Mouse (Mus musculus) heart, adult 10 weeks (tissue): ENCODE results near the gene Nkain4. TPM values are rescaled to one million over a fixed set of nuclear protein-coding genes. Genes with fewer than 3 reads are reported as not detected.

Source experiments
- polyA plus RNA-seq: library from polyadenylated mRNA; stranded (reverse); fragments of 350-450 nt; fragmentation: Illumina TruSeq; extraction: RNeasy Lipid Tissue Mini Kit (QIAGEN cat#74804); gene quantifications from one replicate; pipeline ENCODE4 v1.2.3, GENCODE M21; 2014; ENCODE audit warnings: low read depth, low replicate concordance

Gene Nkain4
- 12.2 TPM for polyA plus RNA-seq

DNA sequence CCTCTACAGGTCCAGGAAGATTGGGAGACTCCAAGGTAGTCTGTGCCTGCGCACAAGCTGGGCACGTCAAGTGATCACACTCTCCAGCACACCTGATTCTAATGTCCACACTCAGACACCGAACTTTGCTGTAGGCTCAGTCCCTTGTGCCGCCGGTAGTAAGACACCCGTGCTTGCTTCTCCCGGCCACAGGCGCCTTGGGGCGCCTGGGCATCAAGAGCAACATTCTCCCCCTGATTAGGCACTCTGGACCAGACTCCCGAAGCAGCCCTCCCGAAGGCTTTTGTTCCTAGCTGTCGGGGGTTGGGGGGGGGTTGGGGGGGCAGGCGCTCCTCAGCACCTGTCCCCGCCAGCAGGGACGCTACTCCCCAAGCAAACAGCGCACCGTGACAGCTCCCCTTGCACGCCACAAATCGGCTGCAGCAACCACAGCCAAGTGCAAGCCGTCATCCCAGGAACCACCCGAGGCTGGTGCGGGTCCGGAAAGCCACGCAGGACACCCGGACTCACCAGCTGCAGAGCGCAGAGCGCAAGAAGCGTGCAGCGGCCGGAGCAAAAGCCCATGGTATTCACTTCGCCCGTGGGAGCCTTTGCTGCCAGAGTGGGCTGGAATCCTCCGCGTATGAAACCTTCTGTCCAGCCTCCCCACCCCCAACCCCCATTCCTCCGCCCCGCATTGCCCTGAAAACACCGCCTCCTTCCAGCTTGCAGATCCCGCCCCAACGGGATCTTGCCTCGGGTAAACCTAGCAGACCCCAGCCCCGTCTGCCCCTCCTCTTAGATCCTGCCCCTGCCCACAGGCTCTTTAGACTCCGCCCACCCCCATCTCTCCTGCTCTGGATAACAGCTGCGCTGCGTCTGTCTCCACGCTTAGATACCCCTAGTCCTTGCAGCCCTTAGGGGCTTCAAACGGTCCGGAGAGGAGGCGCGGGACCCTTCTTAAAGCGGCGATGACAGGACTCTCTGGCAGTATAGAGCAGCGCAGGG, at the start of gene Nkain4:
Gene Nkain4 (minus strand): TSS at position 639 of the 987 bp plus-strand sequence.

DNA sequence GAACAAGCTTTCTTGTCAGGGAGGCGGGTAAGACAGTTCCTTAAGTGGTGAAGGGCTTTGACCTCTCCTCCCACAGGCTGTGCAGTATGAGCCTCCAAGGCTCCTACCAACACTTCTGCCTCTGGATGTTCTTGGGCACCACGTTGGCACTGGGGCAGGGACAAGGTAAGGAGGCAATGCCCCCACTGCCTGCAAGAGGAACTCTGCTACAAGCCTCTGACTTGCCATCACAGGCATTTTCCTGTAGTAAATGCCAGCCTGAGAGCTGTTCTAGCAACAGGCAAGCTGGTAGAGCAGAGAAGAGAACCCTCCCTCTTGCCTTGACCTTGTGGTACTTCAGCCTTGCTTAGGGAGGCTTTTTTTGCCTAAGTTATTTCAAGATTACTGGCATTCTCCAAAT, 31.9 kb upstream of the Nkain4 start, which contains the start of gene Col20a1:
Gene Col20a1 (plus strand): TSS at position 87 of the 400 bp plus-strand sequence.

DNA sequence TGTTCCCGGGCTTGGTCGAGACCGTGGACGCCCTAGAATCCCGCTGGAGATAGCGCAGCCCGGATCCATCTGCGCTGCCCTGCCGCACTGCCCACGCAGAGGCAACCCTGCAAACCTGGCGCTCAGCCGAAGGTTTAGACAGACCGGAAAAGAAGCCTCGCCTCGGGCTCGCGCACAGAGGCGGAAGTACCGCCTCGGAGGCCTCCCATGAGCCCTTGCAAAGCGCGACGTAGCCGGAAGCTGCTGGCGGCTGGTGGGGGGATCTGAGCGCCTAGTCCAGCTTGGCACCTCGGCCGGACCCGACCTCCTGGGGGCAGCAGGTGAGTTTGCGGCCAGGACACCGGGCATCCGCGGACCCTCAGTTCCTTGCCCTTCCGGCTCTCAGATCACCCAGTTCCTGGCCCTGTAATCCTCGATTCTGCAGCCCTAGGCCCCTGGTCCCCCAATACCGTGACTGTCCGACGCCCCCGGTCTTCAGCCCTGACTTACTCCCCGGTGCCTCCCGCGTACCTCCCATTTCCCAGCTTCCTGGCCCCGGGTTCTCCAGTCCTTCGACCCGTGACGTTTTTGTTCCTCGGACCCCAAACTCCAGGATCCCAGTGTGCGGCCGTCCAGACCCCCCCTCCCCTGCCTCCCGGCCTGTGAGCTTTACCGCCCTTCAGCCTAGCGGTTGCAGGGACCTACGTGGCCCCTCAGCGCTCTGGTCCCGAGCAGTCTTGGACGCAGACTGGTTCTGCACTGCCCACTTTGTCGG, 12.7 kb upstream of the Nkain4 start, which contains the start of gene Arfgap1:
Gene Arfgap1 (plus strand): TSS at position 216 of the 754 bp plus-strand sequence.

DNA sequence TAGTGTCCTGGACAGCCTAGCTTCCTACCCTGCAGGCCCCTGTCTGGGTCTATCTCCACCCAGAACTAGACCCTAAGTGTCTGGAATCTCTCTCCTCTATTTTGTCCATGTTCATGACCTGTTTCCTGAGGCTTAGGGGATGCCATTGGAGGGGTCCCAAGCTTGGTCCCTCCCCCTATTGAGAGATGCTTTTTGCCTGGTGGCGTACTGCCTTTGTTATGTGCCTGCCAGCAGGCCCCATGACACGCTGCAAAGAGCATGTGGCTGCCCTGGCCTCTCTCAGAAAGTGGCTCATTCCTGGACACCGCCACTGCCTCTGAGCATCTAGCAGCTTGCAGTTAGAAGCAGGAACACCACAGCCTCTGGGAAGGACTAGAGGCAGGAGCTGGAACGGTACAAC, 25.8 kb downstream of the Nkain4 start, which contains the start of gene Birc7:
Gene Birc7 (plus strand): TSS at position 301 of the 400 bp plus-strand sequence.

DNA sequence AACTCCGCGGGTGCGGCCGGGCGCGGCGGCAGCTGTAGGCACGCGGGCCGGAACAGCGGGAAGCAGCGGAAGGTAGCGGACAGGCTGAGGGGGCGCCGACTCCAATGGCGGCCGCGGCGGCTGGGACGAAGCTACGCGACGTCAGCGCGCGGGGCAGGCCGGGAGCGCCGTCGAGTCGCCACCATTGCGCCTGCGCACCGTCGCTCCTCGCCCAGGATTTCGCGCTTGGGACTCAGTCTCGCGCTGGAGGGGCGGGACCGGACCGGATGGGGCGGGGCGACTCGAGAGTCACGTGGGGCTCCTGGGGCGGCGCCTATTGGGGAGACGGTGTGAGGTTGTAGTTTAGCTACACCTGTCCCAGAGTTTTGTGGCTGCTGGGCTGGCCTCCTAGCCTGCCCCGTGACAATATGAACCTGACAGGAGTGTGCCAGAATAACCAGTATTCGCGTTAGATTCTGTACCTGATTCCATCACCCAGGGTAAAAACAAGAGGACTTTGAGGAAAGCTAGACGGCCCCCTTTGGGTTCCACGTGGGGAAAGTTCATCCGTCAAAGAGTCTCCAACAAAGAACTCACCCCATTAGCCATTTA, 33.6 kb downstream of the Nkain4 start, which contains the start of gene Ythdf1:
Gene Ythdf1 (minus strand): TSS at position 140 of the 591 bp plus-strand sequence.

Other genes with a start within 250 kb of the Nkain4 start
- gene Dido1, start 244.7 kb downstream of the Nkain4 start, polyA plus RNA-seq: 18.7 TPM
- gene Gid8, start 244.6 kb downstream of the Nkain4 start, polyA plus RNA-seq: 64.8 TPM
- gene Slc17a9, start 229.4 kb downstream of the Nkain4 start, polyA plus RNA-seq: 1.7 TPM
- not detected for gene Bhlhe23, start 177.8 kb downstream of the Nkain4 start, polyA plus RNA-seq
- gene Ythdf1, start 33.8 kb downstream of the Nkain4 start, polyA plus RNA-seq: 30.8 TPM
- gene Birc7, start 25.7 kb downstream of the Nkain4 start, polyA plus RNA-seq: not detected
- 37.7 TPM for gene Arfgap1, start 12.5 kb upstream of the Nkain4 start, polyA plus RNA-seq
- 0.76 TPM for gene Col20a1, start 31.8 kb upstream of the Nkain4 start, polyA plus RNA-seq
- gene Chrna4, start 88.8 kb upstream of the Nkain4 start, polyA plus RNA-seq: not detected
- gene Kcnq2, start 180.6 kb upstream of the Nkain4 start, polyA plus RNA-seq: 0.08 TPM
- gene Eef1a2, start 202.3 kb upstream of the Nkain4 start, polyA plus RNA-seq: 1,071 TPM
- gene Ppdpf, start 232.5 kb upstream of the Nkain4 start, polyA plus RNA-seq: 60.6 TPM
- not detected for gene Ptk6, start 248.1 kb upstream of the Nkain4 start, polyA plus RNA-seq